Mouse (Mus musculus): ENCODE data around the gene Slc25a16.

DNA sequence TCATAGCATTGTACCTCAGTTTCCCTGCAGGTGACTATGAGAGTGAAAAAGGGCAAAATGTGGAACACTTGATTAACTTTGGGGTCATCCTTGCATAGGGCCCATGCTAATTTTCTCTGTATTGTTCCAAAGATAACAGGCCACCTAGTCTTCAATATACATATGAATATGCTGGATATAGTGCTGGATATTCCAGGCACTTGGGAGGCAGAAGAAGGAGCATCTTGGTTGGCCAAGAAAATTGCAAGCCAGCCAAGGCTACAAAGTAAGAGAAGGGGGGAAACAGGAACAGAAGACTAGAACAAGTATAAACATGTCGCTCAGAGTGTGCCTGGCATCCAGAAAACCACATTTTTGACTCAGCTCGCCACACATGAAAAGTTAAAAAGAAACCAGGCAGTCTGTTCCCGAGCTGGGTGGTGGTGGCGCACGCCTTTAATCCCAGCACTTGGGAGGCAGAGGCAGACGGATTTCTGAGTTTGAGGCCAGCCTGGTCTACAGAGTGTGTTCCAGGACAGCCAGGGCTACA, 27.0 kb upstream of the Slc25a16 start:
- no peak for TF ChIP-seq CTCF (IDR thresholded peaks at IDR 0.05; ENCODE audit: extremely low read depth, insufficient read depth, insufficient read length, insufficient replicate concordance)
- no peak for TF ChIP-seq POLR2A (IDR thresholded peaks at IDR 0.05; ENCODE audit: low read depth, low read length)
